Mouse (Mus musculus): ENCODE measurements at regions not wholly inside any gene's neighbourhood (a gene's known extent, or its start where the extent isn't known, plus 50 kb on each side); places are given as distances from the start of the nearest gene placed in this dataset.
A peak's percentile ranks its signal among the peaks of the same experiment; 100 is the strongest.

DNA sequence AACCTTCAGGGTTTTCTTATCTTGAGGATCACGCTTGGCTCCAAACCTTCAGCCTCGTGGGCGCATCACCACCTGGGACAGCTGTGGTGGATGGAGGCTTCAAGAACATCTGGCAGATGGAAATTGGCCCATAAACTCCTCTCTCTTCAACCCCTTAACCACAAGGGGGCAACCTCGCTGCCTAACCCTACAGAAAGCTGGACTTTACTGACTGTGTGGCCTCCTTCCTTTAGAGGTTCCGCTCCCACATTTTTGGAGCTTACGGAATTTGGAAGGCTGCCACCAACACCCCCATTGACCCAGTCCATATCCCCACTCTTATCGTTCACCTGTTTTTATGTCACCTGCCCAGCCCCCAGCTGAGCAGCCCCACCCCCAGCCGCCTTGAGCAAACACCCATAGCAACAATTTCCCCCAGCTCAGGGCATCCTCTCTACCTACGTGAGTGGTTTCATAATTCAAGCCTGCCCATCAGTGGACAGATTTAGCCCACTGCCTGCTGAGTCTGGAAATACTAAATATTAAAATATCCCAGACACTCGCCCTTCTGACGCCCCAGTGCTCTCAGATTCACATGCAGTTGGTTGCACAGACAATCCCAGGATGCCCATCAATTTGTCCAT, 167.0 kb upstream of the Slc22a22 start:
- intact Hi-C loops (cut with DNase I), result no loop called here
- DNase-seq (ENCODE audit: low spot score in 2 of 2), result no peak

- DNase-seq (ENCODE audit: low spot score in 2 of 2), result peak in 1 of 2 experiments; percentile 32
- intact Hi-C loops (cut with DNase I), result no loop called here
Observed at GRCm38 (mm10) chr15:57639115-57639514, 161.7 kb upstream of the Slc22a22 start.

- intact Hi-C loops (cut with DNase I), result no loop called here
- peak; percentile 24 to 25 for DNase-seq (ENCODE audit: low spot score in 2 of 2)
Observed at GRCm38 (mm10) chr15:57633067-57633466, 155.6 kb upstream of the Slc22a22 start.

GRCm38 (mm10) chr15:57632537-57632936, 155.1 kb upstream of the Slc22a22 start:
- intact Hi-C loops (cut with DNase I), result no loop called here
- DNase-seq (ENCODE audit: low spot score in 2 of 2), result no peak

DNA sequence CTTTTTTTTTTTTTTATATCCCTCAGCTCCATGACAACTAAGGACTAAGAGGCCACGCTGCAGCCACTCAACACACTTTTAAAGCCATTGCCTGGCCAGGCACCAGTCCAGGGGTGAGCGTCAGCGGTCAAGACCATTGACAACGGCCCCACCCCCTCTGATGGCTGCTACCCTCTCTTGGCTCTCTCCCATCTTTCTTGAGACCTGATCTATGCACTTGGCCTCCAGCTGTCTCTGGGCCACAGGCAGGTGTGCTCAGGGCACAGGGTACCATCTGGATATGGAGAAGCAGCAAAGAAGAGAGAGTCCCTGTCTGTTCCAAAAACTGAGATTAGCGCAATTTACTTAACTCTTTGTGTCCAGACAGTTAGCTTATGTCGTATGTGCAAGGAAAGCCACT, 141.0 kb upstream of the Slc22a22 start:
- DNase-seq (ENCODE audit: low spot score in 2 of 2), result no peak
- intact Hi-C loops (cut with DNase I), result no loop called here

DNA sequence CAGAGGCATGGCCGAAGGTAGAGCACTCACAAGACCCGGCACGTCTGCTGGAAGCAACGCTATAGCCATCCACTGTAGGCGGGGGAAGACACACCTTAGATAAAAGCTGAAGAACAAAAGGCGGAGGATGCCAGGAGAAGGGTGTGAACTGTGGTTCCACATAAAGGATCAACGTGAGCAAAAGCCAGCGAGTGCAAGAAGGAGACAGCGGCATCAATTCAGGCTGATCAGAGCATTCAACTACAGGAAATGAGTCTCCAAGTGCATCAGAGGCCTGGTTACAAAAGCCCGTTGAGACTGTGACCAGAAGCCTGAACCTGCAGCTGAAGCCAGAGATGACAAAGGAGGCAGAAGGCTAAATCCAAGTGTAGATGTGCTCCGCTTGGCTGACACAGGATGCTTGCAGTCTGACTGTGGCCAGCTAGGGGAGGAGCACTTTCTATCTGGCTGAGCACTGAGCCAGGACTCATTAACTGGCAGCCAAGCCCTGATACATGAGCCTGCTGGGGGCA, 139.5 kb upstream of the Slc22a22 start:
- intact Hi-C loops (cut with DNase I), result no loop called here
- no peak for DNase-seq (ENCODE audit: low spot score in 2 of 2)

DNA sequence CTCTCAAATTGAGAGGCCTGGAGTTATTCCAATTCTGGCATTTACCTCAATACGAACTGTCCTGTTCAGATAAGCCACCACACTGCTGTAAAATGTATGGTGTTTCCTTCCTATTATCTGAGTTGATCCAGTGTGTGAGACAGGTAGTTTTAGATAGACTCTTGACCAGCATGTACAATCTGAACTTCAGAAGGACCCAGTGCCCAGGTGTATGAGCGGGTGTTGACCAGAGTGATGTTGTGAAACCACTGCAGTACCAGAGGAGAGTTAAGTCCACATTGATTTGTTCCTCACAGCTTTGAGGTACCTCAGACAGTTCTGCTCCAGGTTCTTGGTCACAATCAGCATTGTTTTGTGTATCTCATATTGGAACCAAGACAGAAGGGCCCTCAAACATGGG, 132.6 kb upstream of the Slc22a22 start:
- intact Hi-C loops (cut with DNase I), result no loop called here
- DNase-seq (ENCODE audit: low spot score in 2 of 2), result no peak

DNA sequence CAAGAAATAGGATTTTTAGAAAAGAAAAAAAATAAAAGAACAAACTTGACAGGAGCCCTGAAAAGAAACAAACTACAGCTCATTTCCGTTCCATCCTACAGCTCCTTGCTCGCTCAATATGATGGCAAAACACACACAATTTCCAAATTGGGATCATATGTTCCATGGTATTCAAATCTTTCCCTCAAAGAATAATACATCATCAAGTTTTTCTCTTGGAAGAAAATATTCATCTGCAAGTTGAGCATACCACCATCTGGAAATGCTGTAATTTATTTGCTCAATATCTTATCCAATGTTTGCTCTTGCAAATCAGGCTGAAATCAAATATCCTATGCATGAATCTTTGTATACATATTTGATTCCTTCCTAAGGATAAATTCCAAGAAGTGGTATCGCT, 131.1 kb upstream of the Slc22a22 start:
- intact Hi-C loops (cut with DNase I), result no loop called here

DNA sequence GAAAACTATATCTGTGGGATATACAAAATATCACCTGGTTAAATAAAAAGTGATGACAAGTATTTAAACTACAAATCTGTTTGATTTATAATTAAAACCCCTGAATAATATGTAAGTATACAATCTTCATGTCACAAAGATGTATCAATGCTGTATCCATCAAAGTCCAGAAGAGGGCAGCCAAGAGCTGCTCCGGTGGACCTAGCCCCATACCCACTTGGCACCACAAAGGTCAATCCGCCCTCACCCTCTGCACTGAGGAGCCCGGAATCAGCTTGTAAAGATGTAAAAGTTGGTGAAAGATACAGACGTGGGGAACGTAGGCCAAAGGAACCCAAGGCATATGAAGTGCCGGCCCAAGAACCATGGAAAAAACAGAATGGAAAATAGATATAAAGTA, 123.1 kb upstream of the Slc22a22 start:
- DNase-seq (ENCODE audit: low spot score in 2 of 2), result peak; percentile 18 to 26
- intact Hi-C loops (cut with DNase I), result loop anchor here (1.0 to 5.0 kb wide), 3 partner anchors 93 to 422 kb away; no protein-coding TSS in a partner anchor

More for the DNA sequence above, 131.1 kb upstream of the Slc22a22 start:
- no peak for DNase-seq (ENCODE audit: low spot score in 2 of 2)

- DNase-seq (ENCODE audit: low spot score in 2 of 2), result no peak
- intact Hi-C loops (cut with DNase I), result no loop called here
Observed at GRCm38 (mm10) chr15:57593326-57594004, 116.0 kb upstream of the Slc22a22 start.

- DNase-seq (ENCODE audit: low spot score in 2 of 2), result peak in 1 of 2 experiments; percentile 4
- intact Hi-C loops (cut with DNase I), result no loop called here
Observed at GRCm38 (mm10) chr15:57590597-57591219, 113.3 kb upstream of the Slc22a22 start.

GRCm38 (mm10) chr15:57589404-57590377, 112.3 kb upstream of the Slc22a22 start:
- intact Hi-C loops (cut with DNase I), result no loop called here
- peak in 1 of 2 experiments; percentile 5 for DNase-seq (ENCODE audit: low spot score in 2 of 2)

DNA sequence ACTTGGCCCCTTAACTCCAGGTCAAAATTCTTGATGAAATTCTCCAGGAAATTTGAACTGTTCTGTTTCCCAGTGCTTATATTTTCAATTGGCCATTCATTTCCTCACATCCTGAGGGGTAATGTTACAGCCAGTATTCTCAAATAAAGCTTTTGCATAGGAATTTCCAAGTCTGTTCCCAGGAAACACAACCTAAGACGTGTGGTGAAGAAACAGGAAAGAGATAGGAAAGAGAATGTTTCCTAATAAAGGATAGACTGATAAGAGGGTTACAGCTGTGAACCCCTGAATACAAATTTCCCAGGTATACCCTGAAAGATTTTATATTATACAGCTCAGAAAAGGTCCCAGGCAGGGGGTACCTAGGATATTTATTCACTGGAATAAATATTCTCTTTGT, 108.0 kb upstream of the Slc22a22 start:
- intact Hi-C loops (cut with DNase I), result no loop called here
- DNase-seq (ENCODE audit: low spot score in 2 of 2), result no peak

DNA sequence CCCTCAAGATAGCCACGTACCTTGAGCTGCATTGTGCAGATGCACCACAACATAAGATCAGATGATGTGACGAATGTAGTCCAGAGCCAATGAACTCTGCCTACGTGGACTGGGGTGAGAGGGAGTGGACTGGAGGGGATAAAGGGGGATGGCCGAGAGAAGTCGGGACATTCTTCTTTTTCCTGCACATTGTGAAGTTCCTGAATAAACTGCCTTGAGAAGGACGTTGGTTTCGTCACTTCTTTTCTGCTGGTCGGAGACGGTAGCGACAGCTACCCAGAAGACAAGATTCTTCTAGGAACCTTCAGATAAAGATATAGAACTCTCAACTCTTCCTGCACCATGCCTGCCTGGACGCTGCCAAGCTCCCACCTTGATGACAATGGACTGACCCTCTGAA, 107.1 kb upstream of the Slc22a22 start:
- intact Hi-C loops (cut with DNase I), result no loop called here
- no peak for DNase-seq (ENCODE audit: low spot score in 2 of 2)

GRCm38 (mm10) chr15:57581266-57581665, 103.8 kb upstream of the Slc22a22 start:
- intact Hi-C loops (cut with DNase I), result no loop called here
- DNase-seq (ENCODE audit: low spot score in 2 of 2), result no peak

DNA sequence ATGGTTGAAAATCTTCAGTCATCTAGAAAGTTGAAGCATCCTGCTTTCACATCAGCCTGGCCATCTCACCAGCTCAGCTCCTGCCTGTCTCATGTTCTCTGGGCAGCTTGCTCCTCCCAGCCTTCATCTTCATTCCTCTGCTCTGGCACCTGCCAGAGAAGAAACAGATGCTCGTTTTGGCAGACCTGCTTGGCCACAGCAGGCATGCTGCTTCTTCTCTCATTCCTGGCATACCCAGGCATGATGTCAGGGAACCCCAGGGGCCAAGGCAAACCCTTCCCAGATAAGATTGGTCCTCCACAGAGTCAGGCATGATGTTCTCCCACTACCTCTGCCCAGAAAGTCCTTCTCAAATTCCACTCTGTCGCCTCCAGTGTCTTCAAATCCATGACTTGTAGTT, 101.4 kb upstream of the Slc22a22 start:
- intact Hi-C loops (cut with DNase I), result no loop called here
- DNase-seq (ENCODE audit: low spot score in 2 of 2), result no peak

DNA sequence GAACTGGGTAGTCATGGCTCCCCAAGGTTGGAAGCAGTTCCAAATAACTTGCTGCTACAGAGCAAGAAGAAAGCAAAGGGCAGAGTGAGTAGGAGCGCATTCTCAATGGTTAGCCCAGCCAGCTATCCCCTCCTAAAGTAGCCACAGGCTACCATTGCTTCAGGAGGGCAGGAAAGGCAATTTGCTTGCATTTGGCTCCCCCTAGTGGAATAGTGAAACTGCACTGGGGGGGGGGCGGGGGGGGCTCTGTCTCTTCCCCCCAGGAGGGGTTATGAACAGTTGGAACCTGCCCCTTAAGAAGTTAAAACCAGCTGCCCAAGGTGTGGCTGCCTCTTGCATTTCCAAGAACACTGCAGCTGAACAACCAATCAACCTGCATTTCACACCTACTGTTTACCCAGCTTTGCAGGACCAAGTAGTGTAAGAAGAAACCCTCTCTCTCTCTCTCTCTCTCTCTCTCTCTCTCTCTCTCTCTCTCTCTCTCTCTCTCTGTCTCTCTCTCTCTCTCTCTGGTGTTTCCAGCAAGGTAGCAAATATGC, 96.7 kb upstream of the Slc22a22 start:
- no peak for DNase-seq (ENCODE audit: low spot score in 2 of 2)
- intact Hi-C loops (cut with DNase I), result no loop called here

DNA sequence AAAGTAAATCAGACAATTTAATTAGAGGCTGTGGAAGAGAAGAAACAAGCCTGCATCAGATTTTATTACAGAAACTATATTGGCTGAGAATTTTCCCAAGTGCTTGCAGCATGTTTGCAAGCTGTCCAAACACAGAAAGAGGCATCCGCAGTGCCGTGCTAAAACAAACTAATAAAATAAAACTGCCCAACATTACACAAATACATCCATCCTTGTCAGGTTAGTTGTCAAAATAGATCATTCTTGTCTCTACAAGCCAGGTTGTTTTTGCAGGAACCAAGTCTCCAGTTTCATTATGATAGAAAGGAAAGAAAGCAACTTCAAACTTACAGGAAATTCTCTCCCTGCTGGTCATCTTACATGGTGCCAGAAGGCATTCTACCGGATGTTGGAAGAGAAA, 95.0 kb upstream of the Slc22a22 start:
- intact Hi-C loops (cut with DNase I), result no loop called here
- no peak for DNase-seq (ENCODE audit: low spot score in 2 of 2)

- no peak for DNase-seq (ENCODE audit: low spot score in 2 of 2)
- intact Hi-C loops (cut with DNase I), result no loop called here
Observed at GRCm38 (mm10) chr15:57568006-57568630, 90.7 kb upstream of the Slc22a22 start.
